Mouse (Mus musculus): Measurements from ENCODE around the gene Nans.

- no peak for TF ChIP-seq CTCF (IDR thresholded peaks at IDR 0.05; ENCODE audit: borderline replicate concordance, control insufficient read depth, extremely low read depth, insufficient read depth, low read length, poor library complexity)
- no peak for TF ChIP-seq POLR2A (IDR thresholded peaks at IDR 0.05; ENCODE audit: control insufficient read depth, extremely low read depth, insufficient read depth, low read length, poor library complexity)
Observed at GRCm38 (mm10) chr4:46452855-46453719, 36.0 kb upstream of the Nans start.
